Mouse (Mus musculus): ENCODE measurements at regions not wholly inside any gene's neighbourhood (a gene's known extent, or its start where the extent isn't known, plus 50 kb on each side); places are given as distances from the start of the nearest gene placed in this dataset.

DNA sequence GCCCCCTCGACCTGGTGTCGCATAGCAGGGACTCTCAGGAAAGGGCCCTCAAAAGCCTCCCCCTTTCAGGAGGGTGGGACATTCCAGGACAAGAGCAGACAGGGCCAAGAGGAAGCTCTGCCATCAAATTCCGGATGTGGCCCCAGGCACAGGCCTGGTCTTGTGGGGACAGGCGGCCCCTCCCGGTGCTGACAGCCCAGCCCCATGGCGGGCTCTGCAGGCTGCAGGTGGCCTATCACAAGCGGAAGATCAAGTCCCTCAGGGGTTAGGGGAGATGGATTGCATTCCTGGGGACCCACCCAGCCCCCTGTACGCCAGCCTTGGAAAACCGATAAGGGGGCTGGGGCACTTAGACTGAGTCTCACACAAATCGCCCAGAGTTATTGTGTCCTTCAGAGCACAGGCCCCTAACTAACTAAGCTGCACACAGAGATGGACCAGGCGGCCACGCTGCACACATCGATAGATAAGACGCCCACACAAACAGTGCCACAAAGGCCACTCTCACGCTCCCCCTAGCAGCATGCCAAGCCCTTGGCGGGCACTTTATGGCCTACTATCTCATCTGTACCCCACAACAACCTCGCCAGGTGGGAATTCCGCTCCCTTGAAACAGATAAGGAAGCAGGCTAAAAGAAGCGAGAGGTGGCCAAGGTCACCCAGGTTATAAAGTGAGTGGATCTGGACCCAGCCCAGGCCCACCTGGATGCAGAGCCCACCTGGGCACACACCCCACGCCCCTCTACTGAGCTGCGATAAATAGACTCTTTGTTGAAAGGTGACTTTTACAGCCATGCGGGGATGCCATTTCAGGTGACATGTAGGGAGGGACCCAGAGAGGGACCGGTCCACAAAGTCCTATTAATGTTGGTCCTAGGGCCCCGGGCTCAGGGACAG lies 55.5 kb downstream of the Gm5294 start:
- no peak for DNase-seq

DNA sequence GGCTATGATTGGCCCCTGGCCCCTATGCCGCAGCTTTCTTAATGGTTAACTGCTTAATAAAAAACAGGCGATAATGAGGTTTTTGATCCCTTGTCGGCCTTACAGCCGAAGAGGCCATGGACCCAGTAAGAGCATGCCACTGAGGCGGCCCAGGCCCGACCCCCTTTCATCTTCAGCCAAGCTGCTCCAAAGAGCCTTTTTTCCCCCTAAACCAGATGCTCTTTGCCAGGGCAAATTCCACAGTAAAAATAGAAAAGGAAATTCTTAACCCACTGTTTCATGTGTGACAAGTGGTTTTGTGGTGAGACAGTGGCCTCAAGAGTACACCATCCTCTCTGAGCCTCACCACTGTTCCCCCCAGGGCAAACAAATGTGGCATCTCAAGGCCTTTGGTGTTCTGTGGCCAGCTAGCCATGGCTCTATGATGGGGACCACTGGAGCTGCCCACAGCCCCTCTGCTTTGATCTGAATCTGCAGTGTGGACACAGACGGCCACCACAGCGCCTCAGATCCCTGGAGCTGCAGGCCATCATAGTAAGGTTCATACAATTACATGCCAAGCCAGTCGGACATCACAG lies 61.9 kb downstream of the Gm5294 start:
- no peak for DNase-seq

DNA sequence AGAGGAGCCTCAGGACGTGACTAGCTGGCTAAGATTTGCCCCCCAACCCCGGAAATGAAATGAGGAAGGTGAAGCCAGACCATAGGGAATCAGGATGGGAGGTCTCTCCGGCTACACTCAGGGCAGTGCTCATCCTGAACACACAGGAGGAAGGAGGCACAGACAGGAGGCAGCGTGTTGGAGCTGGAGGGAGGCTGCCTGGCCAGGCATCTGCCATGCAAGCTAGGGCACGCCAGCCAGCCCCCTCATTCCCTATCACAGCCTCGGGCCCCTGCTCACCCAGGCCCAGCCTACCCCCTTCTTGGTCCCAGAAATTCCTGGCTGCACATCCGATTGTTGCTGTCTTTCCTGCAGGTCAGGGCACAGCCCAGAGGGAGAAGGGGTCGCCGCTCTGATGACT lies 63.7 kb downstream of the Gm5294 start:
- no peak for DNase-seq

DNA sequence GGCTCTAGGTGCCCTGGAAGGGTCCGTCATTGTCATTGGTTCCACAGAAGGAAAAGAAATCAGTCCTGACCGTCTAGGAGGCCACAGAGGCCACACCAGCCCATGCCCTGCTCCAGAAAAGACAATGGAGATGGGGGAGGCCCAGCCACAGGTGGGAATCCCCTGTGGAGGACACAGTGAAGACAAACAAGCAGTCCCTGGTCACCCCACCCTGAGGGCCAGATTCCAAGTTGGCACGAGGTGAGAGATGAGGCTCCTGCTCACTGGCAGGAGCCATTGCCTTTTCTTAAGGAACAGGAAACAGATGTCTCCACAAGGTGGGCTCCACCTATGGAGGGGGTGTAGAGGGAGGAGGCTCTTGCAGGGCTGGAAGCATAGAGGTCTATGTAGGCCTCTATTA lies 66.0 kb downstream of the Gm5294 start:
- no peak for DNase-seq

DNA sequence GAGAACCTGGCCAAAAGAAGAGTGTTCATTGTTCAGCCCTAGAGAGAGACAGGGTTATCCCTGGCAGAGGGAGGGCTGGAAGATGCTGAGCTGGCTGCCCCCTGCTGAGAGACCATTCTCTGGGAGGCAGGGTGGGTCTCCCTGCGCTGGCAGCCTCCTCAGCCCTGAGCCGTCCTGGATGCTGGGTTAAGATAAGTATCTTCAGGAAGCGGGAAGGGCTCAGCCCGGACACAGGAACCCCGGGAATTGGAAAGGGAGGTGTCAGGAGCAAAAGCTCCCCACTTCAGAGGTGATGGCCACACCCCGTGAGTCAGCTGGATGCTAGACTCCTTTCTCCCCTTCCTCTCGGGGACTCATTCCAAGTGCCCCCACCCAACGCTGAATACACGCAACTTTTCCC lies 68.9 kb downstream of the Gm5294 start:
- peak; percentile 19 for DNase-seq

DNA sequence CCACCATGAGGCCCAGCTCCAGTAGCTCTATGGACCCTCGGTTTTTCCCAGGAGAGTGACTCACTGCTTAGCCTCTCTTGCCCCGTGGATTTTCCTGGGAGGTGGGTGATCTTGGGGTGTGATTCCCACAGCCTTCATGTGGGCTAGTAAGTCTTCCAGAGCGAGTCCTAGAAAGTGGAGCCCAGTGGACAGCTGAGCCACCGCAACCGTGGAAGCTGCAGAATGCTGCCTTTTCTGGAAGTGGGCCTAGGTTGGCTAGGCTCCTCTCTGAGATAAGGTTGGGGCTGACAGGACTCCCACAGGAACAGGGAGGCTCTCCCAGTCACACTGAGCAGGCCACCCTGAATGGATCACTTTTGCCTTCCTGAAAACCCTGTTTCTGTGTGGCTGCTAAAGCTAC lies 69.9 kb downstream of the Gm5294 start:
- no peak for DNase-seq

DNA sequence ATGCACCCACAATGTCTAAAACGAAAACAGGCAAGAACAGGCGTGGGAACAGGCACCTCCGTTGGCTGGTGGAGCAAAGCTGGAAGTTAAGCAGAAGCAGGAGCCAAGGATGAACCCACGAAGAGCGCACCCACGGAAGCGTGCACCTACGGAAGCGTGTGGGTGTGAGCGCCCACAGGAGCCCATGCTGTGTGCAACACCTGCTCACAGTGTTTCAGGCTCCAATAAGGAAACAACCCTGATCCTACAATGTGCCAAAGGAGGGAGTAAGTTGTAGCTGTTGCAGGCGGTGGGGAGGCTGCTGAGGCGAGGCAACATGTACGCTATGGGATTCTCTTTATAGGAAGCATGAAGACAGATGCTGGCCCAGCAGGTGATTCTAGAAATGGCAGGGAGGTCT lies 74.6 kb downstream of the Gm5294 start:
- DNase-seq = no peak

DNA sequence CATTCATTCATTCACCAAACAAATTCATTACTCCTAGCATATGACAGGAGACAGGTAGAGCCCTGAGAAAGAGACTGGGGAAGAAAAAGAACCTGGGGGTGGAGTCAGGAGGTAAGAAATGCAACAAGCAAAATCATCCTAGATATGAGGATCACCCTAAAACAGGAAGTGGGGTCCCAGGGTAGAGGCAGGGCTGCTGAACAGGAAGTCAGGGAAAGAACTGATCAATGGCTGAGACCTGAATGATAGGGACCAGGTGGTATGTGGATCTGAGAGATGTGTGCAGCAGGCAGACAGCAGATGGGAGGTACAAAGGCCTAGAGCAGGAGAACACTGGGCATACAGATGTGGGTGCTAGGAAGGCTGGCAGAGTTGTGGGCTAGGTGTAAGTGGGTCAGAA lies 77.4 kb downstream of the Gm5294 start:
- no peak for DNase-seq

DNA sequence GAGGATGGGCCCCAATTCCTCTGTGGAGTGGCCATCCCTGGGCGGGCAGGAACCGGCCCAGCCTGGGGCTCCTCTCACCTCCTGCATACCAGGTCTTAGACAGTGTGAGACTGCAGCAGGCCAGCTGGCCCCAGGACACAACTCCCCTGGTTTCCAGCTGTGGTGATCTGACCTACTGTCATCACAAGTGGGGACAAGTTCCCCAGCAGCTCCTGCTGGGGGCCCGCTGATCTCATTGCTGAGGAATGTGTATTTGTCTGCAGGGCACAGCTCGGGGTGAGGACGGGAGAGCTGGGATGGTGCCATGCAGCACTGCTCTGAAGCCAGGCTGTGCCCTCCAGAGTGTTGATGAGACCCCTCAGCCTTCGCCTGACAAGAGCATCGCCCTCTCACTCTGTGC lies 78.6 kb downstream of the Gm5294 start:
- no peak for DNase-seq

DNA sequence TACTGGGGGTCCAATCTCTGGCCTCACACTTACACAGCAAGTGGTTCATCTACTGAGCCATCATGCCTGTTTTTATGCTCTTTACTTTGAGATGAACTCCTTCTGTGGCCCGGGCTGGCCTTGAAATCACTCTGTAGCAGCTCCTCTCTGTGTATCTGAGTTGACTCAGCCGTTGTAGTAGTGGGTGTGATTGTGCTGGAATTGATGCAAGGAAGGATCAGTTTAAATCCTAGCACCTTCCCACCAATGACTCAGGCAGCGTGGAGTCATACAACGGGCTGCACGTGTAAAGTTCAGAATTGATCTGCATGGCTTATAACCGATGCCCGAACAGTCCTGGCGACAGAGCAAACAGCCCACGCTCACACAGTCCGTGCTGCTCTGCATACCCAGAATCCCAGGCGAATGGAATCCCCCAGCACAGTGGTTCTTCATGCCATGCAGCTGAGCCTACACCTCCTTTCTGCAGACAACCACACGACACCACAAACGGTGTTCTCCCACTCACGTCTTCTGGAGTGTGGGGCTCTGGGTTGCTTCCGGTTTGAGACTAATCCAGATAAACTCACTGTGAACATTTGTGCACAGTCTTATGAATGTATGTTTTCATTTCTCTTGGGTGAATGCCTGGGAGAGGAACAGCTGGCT lies 81.2 kb downstream of the Gm5294 start:
- no peak for DNase-seq

DNA sequence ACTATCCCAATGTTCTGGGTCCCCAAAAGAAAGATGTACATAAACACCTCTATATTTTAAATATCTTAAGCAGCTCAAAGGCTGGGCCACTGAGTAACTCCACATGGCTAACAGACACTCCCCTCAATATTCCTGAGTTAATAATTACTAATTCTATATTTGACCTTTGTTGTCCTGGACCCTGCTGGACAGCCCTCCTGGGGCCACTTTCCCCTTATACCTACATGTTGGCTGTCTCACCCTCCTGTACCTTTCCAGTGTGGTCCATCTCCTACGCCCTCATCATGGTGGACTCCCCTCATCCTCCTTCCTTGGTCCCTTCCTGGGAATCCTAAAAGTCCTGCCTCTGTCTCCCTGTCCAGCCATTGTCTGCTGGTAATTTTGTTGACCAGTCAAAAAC lies 82.4 kb downstream of the Gm5294 start:
- no peak for DNase-seq

DNA sequence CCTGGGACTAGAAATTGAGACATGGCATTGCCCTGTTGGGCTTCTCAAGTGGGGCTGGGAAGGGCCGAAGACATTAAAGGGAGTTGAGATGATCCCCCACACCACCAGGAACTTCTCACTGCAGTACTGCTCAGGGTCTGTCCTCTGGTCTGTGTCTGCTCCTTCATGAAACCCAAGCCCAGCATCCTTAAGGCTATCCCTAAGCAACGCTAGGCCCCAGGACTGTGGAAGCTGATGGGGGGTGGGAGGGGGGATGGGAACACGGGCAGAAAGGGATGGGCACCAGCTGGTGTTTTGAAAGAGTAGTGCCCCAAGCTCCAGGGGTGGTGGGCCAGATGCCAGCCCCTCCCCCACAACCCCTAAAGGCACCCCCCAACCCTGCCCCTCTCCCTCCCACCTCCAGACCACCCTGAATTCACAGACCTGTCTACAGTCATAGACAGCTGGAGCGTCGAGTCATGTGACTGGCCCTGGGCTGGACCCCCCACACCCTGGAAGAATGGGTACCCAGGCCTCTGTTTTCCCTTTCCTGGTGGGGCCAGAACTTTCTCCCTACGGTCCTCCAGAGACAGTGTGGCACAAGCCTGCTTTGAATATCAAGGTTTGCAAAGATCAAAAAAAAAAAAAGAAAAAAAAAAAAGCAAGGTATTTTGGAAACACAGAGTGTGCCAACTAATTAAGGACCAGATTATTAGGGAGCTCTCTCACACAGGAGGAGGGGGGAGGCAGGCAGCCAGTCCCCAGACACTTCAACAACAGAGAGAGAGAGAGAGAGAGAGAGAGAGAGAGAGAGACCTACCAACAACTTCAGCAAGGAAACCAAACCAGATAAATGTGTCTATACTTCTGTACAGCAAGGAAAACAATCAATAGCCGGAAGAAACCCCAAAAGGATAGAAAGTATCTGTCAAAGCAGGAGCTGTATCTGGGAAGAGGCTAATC lies 85.1 kb downstream of the Pdgfa start:
- DNase-seq = no peak

DNA sequence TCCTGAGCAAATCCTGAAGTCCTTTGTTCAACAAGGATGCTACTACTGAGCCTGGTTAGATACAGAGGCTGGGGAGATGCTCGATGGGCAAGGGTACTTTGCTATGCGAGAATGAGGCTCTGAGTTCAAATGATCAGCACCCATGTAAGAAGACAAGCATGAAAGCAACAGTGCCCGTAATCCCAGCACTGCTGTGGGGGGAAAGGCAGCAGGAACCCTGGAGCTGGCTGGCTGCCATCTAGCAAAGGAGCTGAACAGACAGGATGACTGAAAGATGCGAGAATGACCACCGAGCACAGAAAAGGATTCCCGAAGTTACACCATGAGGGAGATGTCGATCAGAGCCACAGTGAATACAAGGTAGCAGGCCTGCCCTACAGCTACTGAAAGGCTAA lies 84.5 kb downstream of the Pdgfa start:
- no peak for DNase-seq

DNA sequence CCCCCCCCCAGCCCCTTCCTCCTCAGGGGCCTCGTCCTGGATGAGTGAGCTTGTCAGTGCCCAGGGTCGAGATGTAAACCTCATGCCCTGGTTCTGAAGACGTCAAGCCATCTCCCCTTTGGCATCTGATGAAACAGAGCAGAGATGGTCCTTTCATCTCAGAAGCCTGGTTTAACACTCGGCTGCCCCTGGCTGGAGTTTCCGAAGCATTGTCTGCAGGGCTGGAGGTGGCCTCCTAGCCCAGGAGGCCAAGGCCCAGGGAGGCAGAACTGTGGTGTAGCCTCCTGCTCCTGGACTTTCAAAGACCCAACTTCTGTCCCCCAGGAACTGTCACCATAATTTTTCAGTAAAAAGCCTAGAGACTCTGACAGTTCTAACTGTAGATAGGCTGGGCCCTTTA lies 82.1 kb downstream of the Pdgfa start:
- DNase-seq = no peak

DNA sequence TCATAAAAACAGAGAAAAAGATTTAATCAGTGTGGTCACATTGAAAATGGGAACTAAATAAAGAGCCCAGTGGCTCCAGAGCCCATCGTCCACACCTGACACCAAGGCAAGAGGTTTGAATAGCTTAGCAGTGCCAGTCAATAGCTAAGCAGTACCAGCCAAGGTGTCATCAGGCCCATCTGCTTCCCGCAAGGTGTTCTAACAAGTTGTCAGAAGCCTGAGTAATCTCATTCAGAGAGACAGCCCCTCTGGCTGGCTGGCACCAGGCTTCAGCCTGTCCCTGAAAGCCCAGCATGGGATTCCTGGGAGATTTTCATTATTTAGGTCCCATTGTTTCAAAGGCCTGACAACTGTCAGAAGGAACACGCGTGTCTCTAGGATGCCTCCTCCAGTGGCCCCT lies 81.7 kb downstream of the Pdgfa start:
- DNase-seq = no peak

DNA sequence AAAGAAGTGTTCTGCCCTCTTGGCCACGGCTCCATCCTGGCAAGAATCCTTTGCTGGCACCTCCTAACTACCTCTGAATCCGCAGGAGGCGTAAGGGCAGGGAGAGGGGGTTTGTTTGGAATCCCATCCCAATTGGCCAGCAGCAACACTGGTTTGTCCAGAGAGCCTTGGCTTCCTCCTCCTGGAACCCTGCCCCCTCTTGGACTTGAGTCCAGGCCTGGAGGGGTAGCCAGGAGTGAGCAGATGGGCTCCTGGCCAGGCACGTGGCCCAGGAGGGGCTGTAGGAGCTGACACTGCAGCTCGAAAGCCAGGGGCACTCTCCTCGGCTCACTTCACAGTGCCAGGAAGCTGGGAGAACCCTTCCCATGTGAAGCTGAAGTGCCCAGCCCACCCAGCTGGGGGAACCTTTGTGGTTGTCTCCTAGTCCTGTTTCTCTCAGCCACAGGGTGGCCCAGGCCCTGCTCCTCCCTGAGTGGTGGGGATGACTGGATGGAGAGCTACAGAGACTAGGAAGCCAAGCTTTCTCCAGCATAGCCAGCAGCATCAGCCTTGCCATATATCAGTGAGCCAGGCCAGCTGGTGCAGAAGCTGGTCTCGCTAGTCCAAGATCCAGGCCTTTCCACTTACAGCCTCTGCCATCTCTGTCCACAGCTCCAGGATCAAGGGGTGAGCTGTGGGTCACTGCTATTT lies 76.9 kb downstream of the Pdgfa start:
- peak; percentile 68 for DNase-seq

DNA sequence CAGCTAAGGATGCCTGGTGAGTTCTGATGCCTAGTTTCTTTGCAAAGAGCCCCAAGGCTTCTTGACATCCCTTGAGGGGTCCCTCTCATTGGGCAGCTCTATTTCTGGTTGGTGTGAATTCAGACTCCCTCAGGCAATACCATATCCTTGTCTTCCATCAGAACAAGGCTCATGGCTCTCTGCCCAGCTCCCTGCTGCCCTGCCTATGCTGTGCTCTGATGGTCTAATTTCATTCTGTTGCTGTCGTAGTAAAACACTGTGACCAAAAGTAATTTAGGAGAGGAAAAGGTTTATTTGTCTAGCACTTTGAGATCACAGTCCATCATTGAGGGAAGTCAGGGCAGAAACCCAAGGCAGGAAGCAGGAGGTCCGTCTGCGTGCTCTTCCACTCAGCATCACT lies 75.1 kb downstream of the Pdgfa start:
- no peak for DNase-seq
